Mouse (Mus musculus): ENCODE measurements around the gene AI464131. TPM values are rescaled to one million over a fixed set of nuclear protein-coding genes. Genes with fewer than 3 reads are reported as not detected.
A peak's percentile ranks its signal among the peaks of the same experiment; 100 is the strongest.

The AI464131 gene
- polyA plus RNA-seq, 1 experiment from 2014 or later, result 9.3 TPM

GRCm38 (mm10) chr4:41524829-41525228 is 22.0 kb upstream of the AI464131 start:
- no peaks in the 10 kb centered on the region; the same call in 1 of the 2 replicates for H3K27me3 ChIP-seq (ENCODE audit: insufficient read depth, low read length)
- no peak overlapping the region for H3K4me2 ChIP-seq (replicated peaks; ENCODE audit: low read depth, low read length)
- no peak overlapping the region for H3K9ac ChIP-seq (replicated peaks; ENCODE audit: low read length)
- 77% methylated on average over 9 of the region's 9 CpGs for WGBS
- H3K4me3 ChIP-seq (ENCODE audit: low read length), result no peak overlapping the region
- peaks cover 28% of the 10 kb centered on the region for H3K4me1 ChIP-seq (ENCODE audit: insufficient read depth, low read length)
- no peak overlapping the region for H3K27ac ChIP-seq (ENCODE audit: low read length)
- H3K9me3 ChIP-seq (ENCODE audit: low read length), result no peaks in the 10 kb centered on the region
- H3K36me3 ChIP-seq (ENCODE audit: insufficient read depth, low read length), result no peaks in the 10 kb centered on the region
- ATAC-seq (ENCODE audit: low FRiP score, low TSS enrichment), result no peak

- Histone ChIP-seq H3K4me3 (ENCODE audit: low read length) (no peak overlapping the region), H3K9ac (replicated peaks; ENCODE audit: low read length) (no peak overlapping the region), H3K9me3 (ENCODE audit: low read length) (no peaks in the 10 kb centered on the region), H3K27ac (ENCODE audit: low read length) (no peak overlapping the region), H3K27me3 (ENCODE audit: insufficient read depth, low read length) (no peaks in the 10 kb centered on the region; the same call in 1 of the 2 replicates), H3K4me1 (ENCODE audit: insufficient read depth, low read length) (peaks cover 28% of the 10 kb centered on the region), H3K36me3 (ENCODE audit: insufficient read depth, low read length) (no peaks in the 10 kb centered on the region), H3K4me2 (replicated peaks; ENCODE audit: low read depth, low read length) (no peak overlapping the region)
- 73% methylated on average over 7 of the region's 7 CpGs for WGBS
- ATAC-seq (ENCODE audit: low FRiP score, low TSS enrichment), result no peak
Measured at GRCm38 (mm10) chr4:41523839-41524238, 21.0 kb upstream of the AI464131 start.

DNA sequence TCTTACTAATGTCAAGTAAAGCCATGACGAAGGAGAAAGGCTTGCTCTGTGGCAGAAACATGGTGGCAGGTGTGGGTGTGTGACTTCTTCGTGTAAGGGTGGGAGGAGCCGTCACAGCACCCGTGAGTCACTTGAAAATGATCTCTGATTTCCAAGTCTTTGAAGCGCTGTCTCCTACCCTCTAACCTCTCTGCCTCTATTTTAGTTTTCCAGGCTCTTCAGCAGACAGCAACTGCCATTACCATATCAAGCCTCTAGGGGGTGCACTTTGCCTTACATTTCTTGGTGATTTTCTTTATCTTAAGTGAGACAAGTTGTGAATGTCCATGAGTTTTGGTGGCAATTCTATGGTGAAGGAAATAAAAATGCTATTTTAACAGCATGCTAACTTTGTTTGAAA is 19.9 kb upstream of the AI464131 start:
- no peak for ATAC-seq (ENCODE audit: low FRiP score, low TSS enrichment)
- peaks cover 18% of the 10 kb centered on the region for H3K4me1 ChIP-seq (ENCODE audit: insufficient read depth, low read length)
- H3K9me3 ChIP-seq (ENCODE audit: low read length), result no peaks in the 10 kb centered on the region
- 36% methylated on average over 5 of the region's 5 CpGs for WGBS
- H3K4me2 ChIP-seq (replicated peaks; ENCODE audit: low read depth, low read length), result no peak overlapping the region
- H3K9ac ChIP-seq (replicated peaks; ENCODE audit: low read length), result 0 out of 2 replicates have a peak overlapping the region, but pooled peaks have one; percentile 4
- H3K36me3 ChIP-seq (ENCODE audit: insufficient read depth, low read length), result no peaks in the 10 kb centered on the region
- H3K27me3 ChIP-seq (ENCODE audit: insufficient read depth, low read length), result no peaks in the 10 kb centered on the region; the same call in 1 of the 2 replicates
- no peak overlapping the region for H3K4me3 ChIP-seq (ENCODE audit: low read length)
- H3K27ac ChIP-seq (ENCODE audit: low read length), result no peak overlapping the region

GRCm38 (mm10) chr4:41522136-41522535 is 19.3 kb upstream of the AI464131 start:
- Histone ChIP-seq H3K9ac (replicated peaks; ENCODE audit: low read length) (no peak overlapping the region), H3K36me3 (ENCODE audit: insufficient read depth, low read length) (no peaks in the 10 kb centered on the region), H3K4me1 (ENCODE audit: insufficient read depth, low read length) (peaks cover 13% of the 10 kb centered on the region), H3K4me3 (ENCODE audit: low read length) (no peak overlapping the region), H3K4me2 (replicated peaks; ENCODE audit: low read depth, low read length) (no peak overlapping the region), H3K27ac (ENCODE audit: low read length) (no peak overlapping the region), H3K27me3 (ENCODE audit: insufficient read depth, low read length) (no peaks in the 10 kb centered on the region; the same call in 1 of the 2 replicates), H3K9me3 (ENCODE audit: low read length) (no peaks in the 10 kb centered on the region)
- ATAC-seq (ENCODE audit: low FRiP score, low TSS enrichment), result no peak
- WGBS, result 71% methylated on average over 6 of the region's 6 CpGs

DNA sequence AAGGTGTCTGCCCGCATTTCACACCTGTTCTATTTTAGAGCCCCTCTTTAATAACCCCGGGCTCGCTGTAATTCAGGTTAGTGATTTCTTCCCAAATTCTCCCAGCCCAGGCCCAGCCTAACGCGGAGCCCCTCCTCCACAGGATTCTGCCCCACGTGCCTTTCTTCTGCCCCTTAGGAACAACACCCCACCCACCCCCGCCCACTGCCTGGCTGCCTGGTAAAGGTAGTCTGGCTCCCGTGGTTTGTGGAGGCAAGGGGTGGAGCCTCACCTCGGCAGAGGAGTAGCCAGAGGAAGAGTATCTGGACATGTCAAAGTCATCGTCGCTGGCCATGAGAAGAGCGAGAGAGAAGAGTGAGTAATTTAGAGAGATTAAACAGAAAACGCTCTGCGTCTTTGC is 17.8 kb upstream of the AI464131 start:
- Histone ChIP-seq H3K27me3 (ENCODE audit: insufficient read depth, low read length) (no peaks in the 10 kb centered on the region), H3K27ac (ENCODE audit: low read length) (no peak overlapping the region), H3K4me2 (replicated peaks; ENCODE audit: low read depth, low read length) (no peak overlapping the region), H3K9ac (replicated peaks; ENCODE audit: low read length) (no peak overlapping the region), H3K4me1 (ENCODE audit: insufficient read depth, low read length) (peaks cover 8% of the 10 kb centered on the region; the same call in 1 of the 2 replicates), H3K9me3 (ENCODE audit: low read length) (no peaks in the 10 kb centered on the region), H3K36me3 (ENCODE audit: insufficient read depth, low read length) (no peaks in the 10 kb centered on the region), H3K4me3 (ENCODE audit: low read length) (no peak overlapping the region)
- ATAC-seq (ENCODE audit: low FRiP score, low TSS enrichment), result no peak
- WGBS, result 39% methylated on average over 14 of the region's 14 CpGs

DNA sequence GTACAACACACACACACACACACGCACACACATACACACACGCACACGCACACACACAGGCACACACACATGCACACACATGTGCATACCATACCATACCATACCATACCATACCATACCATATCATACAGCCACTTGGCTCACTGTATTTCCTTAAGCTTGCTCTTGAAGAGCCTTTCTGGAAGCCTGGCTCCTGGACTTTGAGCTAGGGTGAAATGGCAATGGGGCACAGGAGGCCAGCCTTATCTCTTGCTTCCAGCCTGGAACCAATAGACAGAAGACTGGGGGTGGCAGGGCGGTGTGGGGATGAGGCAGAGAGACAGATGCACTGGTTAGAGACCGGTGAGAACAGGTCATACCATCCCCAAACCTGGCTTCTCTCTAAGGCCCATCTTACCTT is 16.3 kb upstream of the AI464131 start:
- WGBS, result 90% methylated on average over 5 of the region's 5 CpGs
- H3K27ac ChIP-seq (ENCODE audit: low read length), result no peak overlapping the region
- no peak overlapping the region for H3K9ac ChIP-seq (replicated peaks; ENCODE audit: low read length)
- ATAC-seq (ENCODE audit: low FRiP score, low TSS enrichment), result no peak
- no peaks in the 10 kb centered on the region; the same call in 1 of the 2 replicates for H3K27me3 ChIP-seq (ENCODE audit: insufficient read depth, low read length)
- no peaks in the 10 kb centered on the region for H3K36me3 ChIP-seq (ENCODE audit: insufficient read depth, low read length)
- no peak overlapping the region for H3K4me2 ChIP-seq (replicated peaks; ENCODE audit: low read depth, low read length)
- H3K4me1 ChIP-seq (ENCODE audit: insufficient read depth, low read length), result peaks cover 8% of the 10 kb centered on the region; the same call in 1 of the 2 replicates
- no peaks in the 10 kb centered on the region for H3K9me3 ChIP-seq (ENCODE audit: low read length)
- no peak overlapping the region for H3K4me3 ChIP-seq (ENCODE audit: low read length)

DNA sequence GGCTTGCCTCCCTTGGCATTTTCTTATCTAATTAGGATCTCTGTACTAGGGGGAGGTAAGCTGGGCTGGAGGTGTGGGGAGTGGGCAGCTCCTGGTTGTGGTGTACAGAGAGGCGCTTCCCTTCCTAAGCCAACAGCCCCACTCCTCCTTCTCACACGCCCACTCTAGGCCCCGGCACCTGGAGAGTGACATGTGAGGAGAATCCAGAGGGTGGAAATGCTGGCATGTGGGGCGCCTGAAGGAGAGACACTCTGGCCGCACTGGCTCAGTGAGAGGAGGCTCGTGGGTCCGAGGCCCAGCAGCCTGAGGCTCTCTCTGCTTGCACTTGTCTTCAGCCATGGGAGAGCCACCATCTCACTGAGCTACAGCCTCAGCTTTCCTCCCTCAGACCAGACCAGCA is 15.5 kb upstream of the AI464131 start:
- peaks cover 4% of the 10 kb centered on the region for H3K27me3 ChIP-seq (ENCODE audit: insufficient read depth, low read length)
- no peak overlapping the region for H3K27ac ChIP-seq (ENCODE audit: low read length)
- H3K4me1 ChIP-seq (ENCODE audit: insufficient read depth, low read length), result peaks cover 8% of the 10 kb centered on the region; the same call in 1 of the 2 replicates
- no peaks in the 10 kb centered on the region for H3K9me3 ChIP-seq (ENCODE audit: low read length)
- WGBS, result 71% methylated on average over 7 of the region's 7 CpGs
- ATAC-seq (ENCODE audit: low FRiP score, low TSS enrichment), result no peak
- no peak overlapping the region for H3K9ac ChIP-seq (replicated peaks; ENCODE audit: low read length)
- H3K4me2 ChIP-seq (replicated peaks; ENCODE audit: low read depth, low read length), result no peak overlapping the region
- no peak overlapping the region for H3K4me3 ChIP-seq (ENCODE audit: low read length)
- H3K36me3 ChIP-seq (ENCODE audit: insufficient read depth, low read length), result no peaks in the 10 kb centered on the region

GRCm38 (mm10) chr4:41517233-41517632 is 14.4 kb upstream of the AI464131 start, which contains the start of gene 1110017D15Rik:
1110017D15Rik (minus strand) TSS chr4:41517333.
- H3K4me2 ChIP-seq (replicated peaks; ENCODE audit: low read depth, low read length), result no peak within 1 kb of the TSS
- H3K9me3 ChIP-seq (ENCODE audit: low read length), result no peaks in the 10 kb centered on the region
- H3K4me1 ChIP-seq (ENCODE audit: insufficient read depth, low read length), result peaks cover 3% of the 10 kb centered on the region; the same call in 1 of the 2 replicates
- 88% methylated on average over 2 of the region's 2 CpGs for whole genome bisulfite sequencing
- ATAC-seq (ENCODE audit: low FRiP score, low TSS enrichment), result no peak
- H3K4me3 ChIP-seq (ENCODE audit: low read length), result no peak within 1 kb of the TSS
- peaks cover 4% of the 10 kb centered on the region for H3K27me3 ChIP-seq (ENCODE audit: insufficient read depth, low read length)
- no peak within 1 kb of the TSS for H3K9ac ChIP-seq (replicated peaks; ENCODE audit: low read length)
- H3K27ac ChIP-seq (ENCODE audit: low read length), result no peak within 1 kb of the TSS
- no peaks in the 10 kb centered on the region for H3K36me3 ChIP-seq (ENCODE audit: insufficient read depth, low read length)

- Histone ChIP-seq H3K4me2 (replicated peaks; ENCODE audit: low read depth, low read length) (no peak overlapping the region), H3K4me1 (ENCODE audit: insufficient read depth, low read length) (no peaks in the 10 kb centered on the region), H3K4me3 (ENCODE audit: low read length) (no peak overlapping the region), H3K9me3 (ENCODE audit: low read length) (no peaks in the 10 kb centered on the region), H3K27ac (ENCODE audit: low read length) (no peak overlapping the region), H3K27me3 (ENCODE audit: insufficient read depth, low read length) (peaks cover 6% of the 10 kb centered on the region), H3K36me3 (ENCODE audit: insufficient read depth, low read length) (no peaks in the 10 kb centered on the region), H3K9ac (replicated peaks; ENCODE audit: low read length) (no peak overlapping the region)
- no peak for ATAC-seq (ENCODE audit: low FRiP score, low TSS enrichment)
- 17% methylated on average over 8 of the region's 8 CpGs for WGBS
Measured at GRCm38 (mm10) chr4:41513714-41514113, 10.8 kb upstream of the AI464131 start.

DNA sequence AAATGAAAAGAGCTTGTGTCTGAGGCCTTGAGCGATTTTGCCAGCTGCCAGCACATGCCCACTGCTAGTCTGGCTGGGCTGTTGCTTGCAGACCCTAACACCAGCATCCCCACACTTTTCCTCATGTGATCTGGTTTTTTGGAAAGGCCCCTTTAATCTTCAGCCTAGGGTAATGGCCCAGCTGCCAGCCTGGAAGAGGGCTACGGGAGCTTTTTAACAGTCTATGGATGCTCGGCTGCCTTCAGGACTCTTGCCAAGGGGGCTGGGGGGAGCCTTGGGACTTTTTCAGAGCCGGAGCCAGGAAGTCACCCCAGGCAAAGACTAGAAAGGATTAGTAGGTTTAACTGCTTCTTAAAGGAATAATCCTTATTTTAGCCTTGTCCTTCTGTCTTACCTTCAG is 10.4 kb upstream of the AI464131 start:
- Histone ChIP-seq H3K9ac (replicated peaks; ENCODE audit: low read length) (no peak overlapping the region), H3K4me2 (replicated peaks; ENCODE audit: low read depth, low read length) (no peak overlapping the region), H3K27me3 (ENCODE audit: insufficient read depth, low read length) (peaks cover 7% of the 10 kb centered on the region), H3K9me3 (ENCODE audit: low read length) (no peaks in the 10 kb centered on the region), H3K27ac (ENCODE audit: low read length) (no peak overlapping the region), H3K36me3 (ENCODE audit: insufficient read depth, low read length) (no peaks in the 10 kb centered on the region), H3K4me1 (ENCODE audit: insufficient read depth, low read length) (no peaks in the 10 kb centered on the region), H3K4me3 (ENCODE audit: low read length) (no peak overlapping the region)
- ATAC-seq (ENCODE audit: low FRiP score, low TSS enrichment), result no peak
- WGBS, result 30% methylated on average over 4 of the region's 4 CpGs

All from kidney, embryonic 16.5 days (tissue).